Mouse (Mus musculus) CH12.LX (cell line): ENCODE measurements around the gene Spen. TPM values are rescaled to one million over a fixed set of nuclear protein-coding genes. Genes with fewer than 3 reads are reported as not detected.
"Not testable (repeated sequence)": the region's sequence is repeated elsewhere in the genome, so short reads cannot be mapped to it uniquely, and the experiment has no call there.

ENCODE experiments used
- DNase-seq: peaks from one replicate; pipeline ENCODE4 v3.0.0-alpha.2; 2013; ENCODE audit errors: extremely low read depth
- H3K27ac ChIP-seq: 2 replicates; pipeline ENCODE4 v1.5.1; 2012; ENCODE audit warnings: low read depth, mild to moderate bottlenecking, control low read depth, moderate library complexity; ENCODE audit not compliant: insufficient read depth
- H3K27me3 ChIP-seq: replicated peaks from 2 replicates; pipeline ENCODE3; 2012; ENCODE audit warnings: inconsistent platforms
- H3K36me3 ChIP-seq, 2 experiments: replicated peaks in 1 of 2; 2 replicates each; pipeline versions ENCODE3 to v1.6.1; 2012; ENCODE audit warnings: inconsistent platforms in 1 of 2, low read length in 1 of 2, mild to moderate bottlenecking in 1 of 2, mixed read lengths in 1 of 2, moderate library complexity in 1 of 2; ENCODE audit not compliant: control insufficient read depth in 1 of 2, insufficient read depth in 1 of 2
- H3K4me1 ChIP-seq, 2 experiments: 2 replicates each; pipeline ENCODE4 v1.6.1; 2012; ENCODE audit warnings: inconsistent platforms in 1 of 2, moderate library complexity in 1 of 2; ENCODE audit not compliant: insufficient read depth in 2 of 2, control insufficient read depth in 1 of 2
- H3K4me2 ChIP-seq: 2 replicates; pipeline ENCODE4 v1.6.1; 2012; ENCODE audit warnings: low read depth, mild to moderate bottlenecking, control low read depth; ENCODE audit not compliant: poor library complexity, insufficient read depth, severe bottlenecking
- H3K4me3 ChIP-seq, 3 experiments: fragments of 150-350 bp in 1 of 3; sonication (generic) in 1 of 3; replicated peaks in 1 of 3; 2 replicates each; pipeline versions ENCODE3 to v1.5.1; 2011 to 2012; ENCODE audit warnings: low read depth in 2 of 3, low read length in 2 of 3, mild to moderate bottlenecking in 2 of 3, moderate library complexity in 2 of 3, control low read depth in 1 of 3, improper control_type of control experiment in 1 of 3, inconsistent platforms in 1 of 3, mixed read lengths in 1 of 3; ENCODE audit not compliant: poor library complexity in 1 of 3
- H3K79me2 ChIP-seq: replicated peaks from 2 replicates; pipeline ENCODE4 v1.6.1; 2012; ENCODE audit warnings: mild to moderate bottlenecking, moderate library complexity; ENCODE audit not compliant: control insufficient read depth, poor library complexity, insufficient read depth, severe bottlenecking; ENCODE audit errors: extremely low read depth
- H3K9ac ChIP-seq: 2 replicates; pipeline ENCODE4 v1.6.1; 2012; ENCODE audit warnings: low read depth, mild to moderate bottlenecking, control low read depth, moderate library complexity; ENCODE audit not compliant: insufficient read depth
- H3K9me3 ChIP-seq: replicated peaks from 2 replicates; pipeline ENCODE3; 2012; ENCODE audit warnings: low read length, inconsistent platforms, mixed read lengths
- BHLHE40 ChIP-seq: IDR thresholded peaks from 2 replicates; pipeline ENCODE4 v1.6.1; 2011; ENCODE audit warnings: mild to moderate bottlenecking, low read depth, low read length, improper control_type of control experiment
- CTCF ChIP-seq, 2 experiments: IDR thresholded peaks in 1 of 2; conservative IDR thresholded peaks in 1 of 2; 2 replicates each; pipeline ENCODE4 v1.5.1; 2011 to 2012; ENCODE audit warnings: low read depth in 2 of 2, low read length in 2 of 2, improper control_type of control experiment in 1 of 2, inconsistent platforms in 1 of 2, mild to moderate bottlenecking in 1 of 2, moderate library complexity in 1 of 2
- E2F4 ChIP-seq: IDR thresholded peaks from 2 replicates; pipeline ENCODE4 v1.6.1; 2011; ENCODE audit warnings: low read depth, low read length, improper control_type of control experiment; ENCODE audit not compliant: insufficient replicate concordance
- ELF1 ChIP-seq: IDR thresholded peaks from 2 replicates; pipeline ENCODE4 v1.6.1; 2014; ENCODE audit warnings: low read depth, mild to moderate bottlenecking, inconsistent platforms, low read length, improper control_type of control experiment
- GABPA ChIP-seq: IDR thresholded peaks from 2 replicates; pipeline ENCODE4 v1.6.1; 2012; ENCODE audit warnings: low read depth, low read length, improper control_type of control experiment, inconsistent platforms; ENCODE audit not compliant: insufficient replicate concordance
- JUN ChIP-seq: IDR thresholded peaks from 2 replicates; pipeline ENCODE4 v1.6.1; 2011; ENCODE audit warnings: low read depth, mild to moderate bottlenecking, low read length, improper control_type of control experiment, moderate library complexity; ENCODE audit not compliant: insufficient read depth
- MAFK ChIP-seq: IDR thresholded peaks from 2 replicates; pipeline ENCODE4 v1.6.1; 2011; ENCODE audit warnings: low read length, improper control_type of control experiment; ENCODE audit not compliant: insufficient replicate concordance
- NRF1 ChIP-seq: IDR thresholded peaks from 2 replicates; pipeline ENCODE4 v1.6.1; 2014; ENCODE audit warnings: low read depth, mild to moderate bottlenecking, inconsistent platforms, low read length, improper control_type of control experiment, moderate library complexity
- PAX5 ChIP-seq: IDR thresholded peaks from 2 replicates; pipeline ENCODE4 v1.6.1; 2012; ENCODE audit warnings: low read length, inconsistent platforms, mixed read lengths
- POLR2A ChIP-seq: IDR thresholded peaks from 2 replicates; pipeline ENCODE4 v1.6.1; 2011; ENCODE audit warnings: low read depth, mild to moderate bottlenecking, improper control_type of control experiment, low read length
- RAD21 ChIP-seq: IDR thresholded peaks from 2 replicates; pipeline ENCODE4 v1.6.1; 2011; ENCODE audit warnings: low read depth, mild to moderate bottlenecking, low read length, improper control_type of control experiment, moderate library complexity
- RCOR1 ChIP-seq: conservative IDR thresholded peaks from 2 replicates; pipeline ENCODE4 v1.6.1; 2012; ENCODE audit warnings: low read depth, mild to moderate bottlenecking, inconsistent platforms, low read length, improper control_type of control experiment
- SMC3 ChIP-seq: IDR thresholded peaks from 2 replicates; pipeline ENCODE4 v1.6.1; 2011; ENCODE audit warnings: low read depth, low read length, improper control_type of control experiment
- TCF12 ChIP-seq: IDR thresholded peaks from 2 replicates; pipeline ENCODE4 v1.6.1; 2014; ENCODE audit warnings: low read depth, mild to moderate bottlenecking, inconsistent platforms, low read length, improper control_type of control experiment
- ZC3H11A ChIP-seq: IDR thresholded peaks from 2 replicates; pipeline ENCODE4 v1.6.1; 2012; ENCODE audit warnings: low read depth, mild to moderate bottlenecking, inconsistent platforms, low read length, improper control_type of control experiment
- ZMIZ1 ChIP-seq: IDR thresholded peaks from 2 replicates; pipeline ENCODE4 v1.6.1; 2012; ENCODE audit warnings: low read depth, mild to moderate bottlenecking, inconsistent platforms, low read length, improper control_type of control experiment
- ZNF384 ChIP-seq: IDR thresholded peaks from 2 replicates; pipeline ENCODE4 v1.6.1; 2012; ENCODE audit warnings: low read depth, low read length, improper control_type of control experiment, inconsistent platforms
- dilution Hi-C: fragments of 300-500 bp; cut with MboI; formaldehyde crosslinking; loops from 2 replicates; pipeline ENCODE4 v1.14.3; 2020; ENCODE audit warnings: low sequenced_read_pairs; ENCODE audit not compliant: extremely low pct_unique_long_range_greater_than_20kb, extremely low pct_ligation_motif_present
- in situ Hi-C: fragments of 300-500 bp; cut with MboI; formaldehyde crosslinking; loops from 3 replicates; pipeline ENCODE4 v1.14.3; 2019; ENCODE audit warnings: low sequenced_read_pairs, low pct_ligation_motif_present, low pct_unique_long_range_greater_than_20kb, mixed read lengths
- polyA plus RNA-seq: library from polyadenylated mRNA; unstranded; fragments of >175 nt; gene quantifications from 2 replicates; pipeline ENCODE4 v1.2.1, GENCODE M21; 2012; ENCODE audit warnings: low read depth; ENCODE audit not compliant: insufficient read length
- total RNA-seq, 2 experiments: library from RNA; depleted of rRNA; stranded (reverse); fragments of 300-350 nt in 1 of 2; fragments of >200 nt in 1 of 2; gene quantifications; 2 replicates each; pipeline ENCODE4 v1.2.3; 2012 to 2014

Spen gene
- total and polyA plus RNA-seq, 3 experiments, result 4.0 to 21.6 (median 10.2) TPM

- Histone ChIP-seq H3K36me3 (no peaks in the 10 kb centered on the region), H3K27ac (no peak overlapping the region), H3K4me1 (peaks cover 3 to 8% of the 10 kb centered on the region in 2 experiments; a peak in 3 of 4 replicates), H3K9me3 (peaks cover 10% of the 10 kb centered on the region), H3K4me2 (no peak overlapping the region), H3K79me2 (no peaks in the 10 kb centered on the region), H3K4me3 (no peak overlapping the region), H3K9ac (no peak overlapping the region), H3K27me3 (no peaks in the 10 kb centered on the region)
- in situ Hi-C loops, result no loop called here
- dilution Hi-C loops, result no loop called here
- no peak for DNase-seq
- no peak for TF ChIP-seq MAFK
- no peak for TF ChIP-seq NRF1
- TF ChIP-seq RCOR1, result no peak
- no peak for TF ChIP-seq ELF1
- TF ChIP-seq GABPA, result no peak
- no peak for TF ChIP-seq BHLHE40
- no peak for TF ChIP-seq ZC3H11A
- TF ChIP-seq JUN, result no peak
- TF ChIP-seq PAX5, result no peak
- no peak for TF ChIP-seq RAD21
- TF ChIP-seq SMC3, result no peak
- TF ChIP-seq ZNF384, result no peak
- TF ChIP-seq POLR2A, result no peak
- TF ChIP-seq ZMIZ1, result no peak
- TF ChIP-seq E2F4, result no peak
- no peak for TF ChIP-seq TCF12
Observed at GRCm38 (mm10) chr4:141562281-141562680, 23.9 kb upstream of the Spen start.

- H3K4me3 ChIP-seq, dilution Hi-C loops, H3K36me3 ChIP-seq, DNase-seq, H3K27ac ChIP-seq, in situ Hi-C loops, H3K4me1 ChIP-seq, H3K79me2 ChIP-seq, H3K4me2 ChIP-seq, H3K9ac ChIP-seq, H3K27me3 ChIP-seq: not testable (repeated sequence)
- peak; percentile 39; the same call in 1 of the 2 replicates for TF ChIP-seq ZNF384
- TF ChIP-seq CTCF (conservative IDR thresholded peaks at IDR 0.05 in 1 of 2, IDR thresholded peaks at IDR 0.05 in 1 of 2; ENCODE audit: low read depth in 2 of 2, low read length in 2 of 2), result 0 out of 4 replicates have a peak, but pooled peaks of 1 of the 2 experiments have one; percentile 1
- H3K9me3 ChIP-seq, result peaks cover 10% of the 10 kb centered on the region
Observed at GRCm38 (mm10) chr4:141561331-141561919, 23.0 kb upstream of the Spen start.
